Mouse (Mus musculus): ENCODE results near the gene Slc24a3. TPM values are rescaled to one million over a fixed set of nuclear protein-coding genes. Genes with fewer than 3 reads are reported as not detected.

Slc24a3 gene
- total RNA-seq, 2 experiments from 2014 or later, result 0.33 to 1.8 TPM

- no peak for ATAC-seq (replicated peaks; ENCODE audit: low FRiP score, low TSS enrichment, poor library complexity, severe bottlenecking)
These were observed 415.5 kb downstream of the Slc24a3 start for GRCm38 (mm10) chr2:145583103-145583502.

- ATAC-seq (replicated peaks; ENCODE audit: low FRiP score, low TSS enrichment, poor library complexity, severe bottlenecking), result no peak
These were observed 417.9 kb downstream of the Slc24a3 start for GRCm38 (mm10) chr2:145585437-145585836.

- ATAC-seq (replicated peaks; ENCODE audit: low FRiP score, low TSS enrichment, poor library complexity, severe bottlenecking), result peak; percentile 77
These were observed 420.6 kb downstream of the Slc24a3 start for GRCm38 (mm10) chr2:145588009-145588737.

GRCm38 (mm10) chr2:145591881-145592280, 424.3 kb downstream of the Slc24a3 start:
- no peak for ATAC-seq (replicated peaks; ENCODE audit: low FRiP score, low TSS enrichment, poor library complexity, severe bottlenecking)

- no peak for ATAC-seq (replicated peaks; ENCODE audit: low FRiP score, low TSS enrichment, poor library complexity, severe bottlenecking)
These were observed 426.2 kb downstream of the Slc24a3 start for GRCm38 (mm10) chr2:145593649-145594347.

- no peak for ATAC-seq (replicated peaks; ENCODE audit: low FRiP score, low TSS enrichment, poor library complexity, severe bottlenecking)
These were observed 430.3 kb downstream of the Slc24a3 start for GRCm38 (mm10) chr2:145597866-145598265.

- no peak for ATAC-seq (replicated peaks; ENCODE audit: low FRiP score, low TSS enrichment, poor library complexity, severe bottlenecking)
These were observed 440.3 kb downstream of the Slc24a3 start for GRCm38 (mm10) chr2:145607844-145608243.

GRCm38 (mm10) chr2:145610796-145611705, 443.5 kb downstream of the Slc24a3 start:
- ATAC-seq (replicated peaks; ENCODE audit: low FRiP score, low TSS enrichment, poor library complexity, severe bottlenecking), result peak; percentile 93

GRCm38 (mm10) chr2:145612937-145613336, 445.4 kb downstream of the Slc24a3 start:
- no peak for ATAC-seq (replicated peaks; ENCODE audit: low FRiP score, low TSS enrichment, poor library complexity, severe bottlenecking)

- no peak for ATAC-seq (replicated peaks; ENCODE audit: low FRiP score, low TSS enrichment, poor library complexity, severe bottlenecking)
These were observed 446.2 kb downstream of the Slc24a3 start for GRCm38 (mm10) chr2:145613705-145614104.

GRCm38 (mm10) chr2:145619688-145620087, 452.1 kb downstream of the Slc24a3 start:
- no peak for ATAC-seq (replicated peaks; ENCODE audit: low FRiP score, low TSS enrichment, poor library complexity, severe bottlenecking)

GRCm38 (mm10) chr2:145620709-145621108, 453.2 kb downstream of the Slc24a3 start:
- ATAC-seq (replicated peaks; ENCODE audit: low FRiP score, low TSS enrichment, poor library complexity, severe bottlenecking), result no peak

GRCm38 (mm10) chr2:145621119-145621518, 453.6 kb downstream of the Slc24a3 start:
- no peak for ATAC-seq (replicated peaks; ENCODE audit: low FRiP score, low TSS enrichment, poor library complexity, severe bottlenecking)

- no peak for ATAC-seq (replicated peaks; ENCODE audit: low FRiP score, low TSS enrichment, poor library complexity, severe bottlenecking)
These were observed 463.7 kb downstream of the Slc24a3 start for GRCm38 (mm10) chr2:145631123-145631798.

- ATAC-seq (replicated peaks; ENCODE audit: low FRiP score, low TSS enrichment, poor library complexity, severe bottlenecking), result no peak
These were observed 464.2 kb downstream of the Slc24a3 start for GRCm38 (mm10) chr2:145631799-145632174.

- no peak for ATAC-seq (replicated peaks; ENCODE audit: low FRiP score, low TSS enrichment, poor library complexity, severe bottlenecking)
These were observed 466.3 kb downstream of the Slc24a3 start for GRCm38 (mm10) chr2:145633811-145634210.

GRCm38 (mm10) chr2:145640255-145640984, 472.9 kb downstream of the Slc24a3 start:
- ATAC-seq (replicated peaks; ENCODE audit: low FRiP score, low TSS enrichment, poor library complexity, severe bottlenecking), result no peak

- no peak for ATAC-seq (replicated peaks; ENCODE audit: low FRiP score, low TSS enrichment, poor library complexity, severe bottlenecking)
These were observed 487.9 kb downstream of the Slc24a3 start for GRCm38 (mm10) chr2:145655373-145655960.

Data from megakaryocyte-erythroid progenitor cell, adult 5-6 weeks (primary cell).